Mouse (Mus musculus) right cerebral cortex, postnatal 10 days (tissue): ENCODE results near the gene Snhg11.
A peak's percentile ranks its signal among the peaks of the same experiment; 100 is the strongest.

Source experiments
- DNase-seq, 2 experiments: peaks; one replicate each; pipeline ENCODE4 v3.0.0; 2021; ENCODE audit warnings: low spot score in 2 of 2

Gene Snhg11

DNA sequence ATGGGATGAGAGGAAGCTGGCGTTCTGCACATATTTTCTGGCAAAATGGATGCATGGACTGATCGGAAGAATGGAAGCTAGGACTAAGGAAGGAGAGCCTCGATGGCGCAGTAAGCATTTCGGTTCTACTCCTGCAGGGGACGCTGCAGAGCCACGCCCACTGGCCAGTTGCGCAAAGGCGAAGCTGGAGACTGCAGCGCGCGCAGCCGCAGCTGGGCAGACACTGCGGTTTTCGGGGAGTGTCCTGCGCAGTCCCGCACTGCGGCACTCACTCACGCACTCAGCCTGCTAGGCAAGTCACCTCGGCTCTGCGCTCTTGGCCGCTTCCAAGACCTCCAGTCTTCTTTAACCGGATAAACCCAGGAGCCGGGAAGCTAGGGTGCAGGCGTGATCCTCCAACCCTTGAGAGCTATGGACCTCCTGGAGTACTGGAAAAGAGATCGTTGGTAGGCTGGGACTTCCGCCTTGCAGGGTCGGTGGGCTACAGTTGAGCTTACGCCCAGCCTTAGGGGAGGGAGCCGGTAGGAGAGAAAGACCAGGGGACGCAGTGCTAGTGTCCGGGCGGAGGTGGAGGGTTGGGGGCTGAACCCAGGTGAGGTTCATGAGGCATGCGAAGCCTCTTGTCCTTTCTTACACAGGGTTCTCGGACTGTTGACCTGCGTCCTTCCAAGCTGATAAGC lies at the start of gene Snhg11:
Gene Snhg11 (plus strand): TSS at position 196 of the 680 bp plus-strand sequence.
- DNase-seq = peak; percentile 93 to 94

DNA sequence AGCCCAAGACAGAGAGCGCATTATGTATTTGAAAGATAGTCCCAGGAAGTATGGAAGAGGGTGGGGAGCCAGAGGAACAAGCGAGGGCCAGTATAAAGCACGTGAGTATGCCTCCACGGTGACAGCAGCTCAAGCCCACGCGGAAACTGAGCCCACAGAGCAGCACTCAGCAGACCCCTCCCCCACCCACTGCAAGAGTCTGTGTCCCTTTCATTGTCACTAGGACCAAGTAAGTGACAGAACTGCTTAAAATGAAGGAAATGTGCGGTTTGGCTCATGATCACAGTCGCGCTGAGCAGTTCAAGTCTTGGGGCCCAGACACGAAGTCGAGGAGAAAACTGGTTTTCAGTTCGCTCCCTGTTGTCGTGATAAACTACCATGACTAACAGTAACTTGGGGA lies 41.1 kb upstream of the Snhg11 start:
- no peak for DNase-seq

DNA sequence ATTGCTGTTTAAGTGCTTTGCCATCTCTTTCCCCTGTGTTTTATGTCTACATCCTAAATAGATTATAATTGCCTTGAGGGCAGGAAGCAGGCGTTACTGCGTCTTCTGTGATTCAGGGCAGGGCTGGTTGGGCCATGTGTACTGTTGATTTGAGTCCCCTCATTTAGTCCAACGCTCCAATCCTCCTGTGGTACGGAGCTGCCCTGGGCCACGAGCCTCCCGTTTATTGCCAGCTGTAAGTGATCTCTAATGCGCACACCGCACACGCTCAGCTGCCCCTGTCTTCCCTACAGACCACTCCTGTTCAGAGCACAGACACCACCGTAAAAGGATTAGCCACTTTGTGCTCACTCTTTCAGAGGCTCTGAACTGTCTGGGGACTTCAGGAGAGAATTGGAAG lies 37.7 kb upstream of the Snhg11 start:
- no peak for DNase-seq

DNA sequence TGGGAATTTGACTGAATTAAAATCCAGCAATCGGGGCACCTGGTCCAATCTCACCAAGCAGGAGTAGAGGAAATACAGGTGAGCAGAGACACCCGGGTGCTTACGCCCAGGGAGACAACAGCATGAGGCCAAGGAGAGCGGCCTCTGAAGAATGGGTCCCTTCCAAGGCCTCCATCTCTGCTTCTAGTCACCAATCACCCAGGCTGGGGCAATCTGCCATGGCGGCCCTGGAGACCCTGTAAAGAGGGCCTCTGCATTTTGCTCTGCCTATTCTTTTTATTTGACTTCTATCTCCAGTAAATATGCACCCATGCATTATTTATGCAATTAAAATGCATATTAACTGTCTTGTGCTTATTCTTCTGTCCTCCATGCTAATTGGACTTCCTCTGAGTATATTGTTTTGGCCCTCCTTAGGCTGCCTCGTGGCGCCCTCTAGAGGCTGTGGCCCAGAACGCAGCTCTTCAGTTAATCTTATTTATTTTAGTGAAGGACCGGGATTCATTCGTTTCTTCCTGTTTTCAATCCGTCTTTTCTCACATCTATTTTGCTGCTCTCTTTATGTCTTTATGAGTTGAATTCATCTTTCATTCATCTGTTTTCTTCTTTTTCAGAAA lies 35.4 kb upstream of the Snhg11 start:
- peak; percentile 47 to 82 for DNase-seq

DNA sequence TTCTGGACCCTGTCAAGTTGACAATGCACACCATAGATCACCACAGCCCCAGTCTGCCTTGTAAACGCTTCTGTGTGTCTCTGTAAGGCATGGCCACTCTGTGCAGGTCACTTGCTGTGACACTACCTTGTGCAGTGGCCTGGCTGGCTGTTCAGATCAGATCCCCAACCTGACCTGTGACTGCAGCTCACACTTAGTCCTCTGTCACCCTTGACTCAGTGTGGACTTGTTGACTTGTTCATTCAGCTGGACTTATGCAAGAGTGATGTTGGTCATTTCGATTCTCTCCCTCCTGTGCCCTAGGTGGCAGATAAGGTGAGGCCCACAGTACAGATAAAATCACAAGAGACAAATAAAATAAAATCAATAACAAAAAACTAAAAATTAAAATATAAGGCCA lies 34.1 kb upstream of the Snhg11 start:
- DNase-seq = no peak

DNA sequence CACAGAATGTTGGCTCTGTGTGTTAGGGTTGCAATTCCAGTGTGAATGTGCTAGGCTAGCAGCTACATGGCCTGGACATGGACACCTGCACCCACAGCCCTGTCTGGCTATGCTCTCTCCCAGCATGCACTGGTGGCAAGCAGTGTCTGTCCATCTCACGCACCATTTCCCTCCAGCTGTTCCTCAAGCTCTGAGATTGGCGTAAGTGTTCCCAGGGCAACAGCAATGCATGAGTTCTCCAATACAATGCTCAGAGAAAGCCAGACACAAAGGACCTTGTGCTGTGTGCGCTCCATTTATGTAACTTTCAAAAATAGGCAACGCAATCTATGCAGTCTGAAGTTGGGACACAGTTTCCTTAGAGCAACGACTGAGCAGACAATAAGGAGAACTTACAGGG lies 31.9 kb upstream of the Snhg11 start:
- DNase-seq = no peak

DNA sequence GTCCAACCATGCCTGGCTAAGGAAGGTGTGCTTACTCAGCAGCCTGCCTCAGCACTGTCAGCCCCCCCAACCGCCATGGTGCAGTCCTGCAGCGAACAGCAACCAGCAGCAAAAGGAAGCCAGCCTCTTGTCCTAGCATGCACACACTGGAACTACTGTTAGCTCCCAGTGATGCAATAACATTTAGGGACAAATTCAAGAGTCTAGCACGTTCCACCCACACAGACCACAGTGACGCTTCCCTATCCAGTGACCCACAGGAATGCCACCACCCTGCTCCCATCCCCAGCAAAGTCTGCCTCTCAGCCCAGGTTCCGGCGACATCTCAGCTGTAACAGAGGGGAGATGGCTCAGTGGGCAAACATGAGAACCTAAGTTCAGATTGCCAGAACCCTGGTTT lies 29.0 kb upstream of the Snhg11 start:
- DNase-seq = no peak

DNA sequence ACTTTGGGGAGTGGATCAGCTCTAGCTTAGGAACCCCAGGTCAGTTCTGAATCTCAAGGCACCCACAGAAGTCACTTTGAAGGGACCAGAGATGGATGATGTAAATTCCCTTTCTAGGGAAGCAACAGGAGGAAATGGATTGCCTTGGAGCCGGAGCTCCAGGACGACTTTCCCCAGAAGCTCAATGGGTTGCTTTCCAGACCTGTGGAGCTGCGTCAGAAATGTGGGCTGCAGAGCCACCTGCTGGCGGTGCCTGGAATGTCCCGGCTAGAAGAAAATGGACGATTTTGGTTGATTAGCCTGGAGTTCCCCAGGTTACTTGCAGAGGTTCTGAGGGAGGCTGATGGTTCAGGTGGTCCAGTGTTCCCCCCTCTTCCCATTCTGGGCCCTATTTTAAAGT lies 27.6 kb upstream of the Snhg11 start:
- DNase-seq = peak; percentile 69 to 80

DNA sequence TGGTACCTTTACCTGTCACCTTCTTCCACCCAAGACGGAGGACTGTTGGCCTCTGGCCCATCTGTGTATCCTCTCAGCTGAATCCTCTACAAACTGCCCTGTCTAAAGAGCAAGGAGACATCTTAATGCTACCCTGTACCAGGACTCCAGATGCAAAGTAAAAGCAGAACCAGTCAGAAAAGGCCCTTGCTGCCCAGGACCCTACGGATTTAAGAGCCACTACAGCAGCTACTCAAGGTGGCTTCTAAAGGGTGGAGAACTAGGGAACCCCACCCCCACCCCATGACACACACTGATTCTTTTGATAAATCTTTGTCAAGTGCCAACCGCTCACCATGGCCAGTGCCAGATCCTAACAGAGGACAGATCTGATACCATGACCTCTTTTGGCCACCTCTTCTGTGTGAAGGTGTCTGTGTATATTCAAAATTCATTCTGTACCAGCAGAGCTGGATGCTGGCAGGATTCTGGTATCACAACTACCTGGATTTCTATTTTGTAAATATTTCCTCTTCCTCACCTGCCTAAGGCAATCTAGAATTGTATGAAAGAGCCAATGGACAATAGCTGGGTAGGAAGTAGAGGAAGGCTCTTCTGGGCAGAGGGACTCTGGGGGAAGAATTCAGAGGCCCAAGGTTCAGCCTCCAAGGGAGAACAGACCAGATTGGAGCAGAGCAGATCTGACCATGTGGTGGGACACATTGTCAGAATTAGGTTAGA lies 22.5 kb upstream of the Snhg11 start:
- DNase-seq = no peak

DNA sequence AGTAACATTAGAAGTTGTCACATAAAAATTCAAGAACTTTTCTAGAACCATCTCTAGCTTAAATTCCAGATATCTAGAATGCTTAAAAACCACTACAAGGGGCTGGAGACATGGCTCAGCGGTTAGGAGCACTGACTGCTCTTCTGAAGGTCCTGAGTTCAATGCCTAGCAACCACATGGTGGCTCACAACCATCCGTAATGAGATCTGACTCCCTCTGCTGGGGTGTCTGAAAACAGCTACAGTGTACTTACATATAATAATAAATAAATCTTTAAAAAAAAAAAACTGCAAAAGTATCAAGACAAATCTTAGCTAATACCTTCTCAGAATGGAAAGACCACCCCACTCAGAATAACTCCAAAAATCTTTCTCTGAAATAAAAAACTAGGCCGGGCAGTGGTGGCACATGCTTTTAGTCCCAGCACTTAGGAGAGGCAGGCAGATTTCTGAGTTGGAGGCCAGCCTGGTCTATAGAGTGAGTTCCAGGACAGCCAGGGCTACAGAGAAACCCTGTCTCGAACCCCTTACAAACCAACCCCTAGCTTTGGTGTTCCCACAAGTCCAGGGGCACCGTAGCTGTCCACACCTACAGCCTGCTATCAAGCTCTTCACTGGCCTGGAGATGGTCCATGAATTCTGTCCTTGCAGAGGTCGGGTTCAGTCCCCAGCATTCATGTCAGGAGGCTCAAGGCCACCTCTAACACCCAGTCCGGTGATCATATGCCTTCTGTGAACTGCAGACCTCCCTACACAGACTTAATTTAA lies 20.9 kb upstream of the Snhg11 start:
- DNase-seq = no peak

DNA sequence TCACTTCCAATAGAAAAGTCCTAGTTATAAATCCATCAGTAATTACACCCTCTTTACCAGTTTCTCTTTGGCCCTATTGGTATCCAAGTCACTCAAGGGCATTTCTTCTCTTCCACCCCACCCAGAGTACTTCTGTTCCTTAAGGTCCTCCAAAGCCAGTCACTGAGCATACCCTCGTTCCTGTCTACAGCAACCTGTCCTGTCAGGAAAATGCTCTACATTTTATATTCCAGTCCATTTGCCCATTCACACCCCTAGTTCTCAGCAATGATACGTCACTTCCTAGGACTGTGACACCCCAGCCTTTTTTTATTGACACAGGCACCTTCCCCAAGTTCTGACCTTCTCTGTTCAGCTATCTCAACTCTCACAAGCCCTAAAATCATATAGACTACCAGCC lies 20.2 kb upstream of the Snhg11 start:
- DNase-seq = no peak

DNA sequence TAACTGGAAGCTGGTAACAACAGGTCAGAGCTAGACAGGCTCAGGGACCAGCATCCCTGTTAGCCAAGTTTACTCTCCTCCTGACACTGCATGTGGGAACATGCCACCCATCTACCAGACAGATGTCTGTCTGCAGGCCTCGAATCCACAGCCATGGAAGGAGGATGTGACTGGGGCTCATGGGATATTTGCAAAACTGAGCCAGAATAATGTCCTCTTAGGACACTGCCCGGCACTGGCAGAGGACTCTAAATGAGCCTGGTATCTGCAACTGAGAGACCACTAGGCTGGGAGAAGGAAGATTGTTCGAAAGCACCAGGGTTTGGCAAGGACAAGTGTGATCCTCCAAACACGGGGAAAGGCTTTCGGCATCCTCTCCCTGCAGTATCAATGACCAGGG lies 19.3 kb upstream of the Snhg11 start:
- DNase-seq = no peak

DNA sequence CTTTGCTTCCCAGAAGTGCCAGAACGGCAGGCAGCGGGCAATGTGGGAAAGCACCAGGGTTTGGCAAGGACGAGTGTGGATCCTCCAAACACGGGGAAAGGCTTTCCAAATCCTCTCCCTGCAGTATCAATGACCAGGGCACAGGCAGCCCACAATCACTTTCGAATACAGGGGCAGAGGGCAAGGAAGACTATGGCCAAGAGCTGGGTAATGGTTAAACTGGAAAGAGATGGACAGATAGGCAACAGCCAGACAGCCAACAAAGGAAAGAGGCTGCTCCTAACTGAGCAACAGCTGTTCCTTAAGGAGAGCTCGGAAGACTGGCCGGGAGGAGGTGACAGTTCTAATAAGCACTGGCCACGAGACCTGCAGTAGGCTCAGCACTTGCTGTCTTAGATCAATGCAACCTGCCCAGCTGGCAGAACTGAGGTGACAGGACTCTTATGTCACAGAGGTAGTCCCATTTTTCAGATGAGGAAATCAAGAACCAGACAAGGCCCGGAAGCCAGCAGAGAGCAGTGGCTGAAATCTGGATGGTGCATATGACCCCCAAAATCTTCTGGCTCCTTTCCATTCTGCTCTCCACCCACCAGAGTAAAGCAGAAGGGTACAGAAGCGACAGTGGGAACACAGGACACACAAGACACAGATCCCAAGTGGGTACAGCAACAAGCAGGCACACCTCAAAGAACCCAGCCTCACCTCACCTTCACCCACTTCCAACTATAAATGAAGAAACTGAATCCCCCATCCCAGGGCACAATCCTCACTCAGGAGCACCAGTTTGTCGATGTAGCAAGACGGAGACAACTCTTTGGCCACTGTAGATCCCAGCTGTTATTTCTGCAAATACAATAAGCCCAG lies 15.4 kb upstream of the Snhg11 start:
- no peak for DNase-seq

DNA sequence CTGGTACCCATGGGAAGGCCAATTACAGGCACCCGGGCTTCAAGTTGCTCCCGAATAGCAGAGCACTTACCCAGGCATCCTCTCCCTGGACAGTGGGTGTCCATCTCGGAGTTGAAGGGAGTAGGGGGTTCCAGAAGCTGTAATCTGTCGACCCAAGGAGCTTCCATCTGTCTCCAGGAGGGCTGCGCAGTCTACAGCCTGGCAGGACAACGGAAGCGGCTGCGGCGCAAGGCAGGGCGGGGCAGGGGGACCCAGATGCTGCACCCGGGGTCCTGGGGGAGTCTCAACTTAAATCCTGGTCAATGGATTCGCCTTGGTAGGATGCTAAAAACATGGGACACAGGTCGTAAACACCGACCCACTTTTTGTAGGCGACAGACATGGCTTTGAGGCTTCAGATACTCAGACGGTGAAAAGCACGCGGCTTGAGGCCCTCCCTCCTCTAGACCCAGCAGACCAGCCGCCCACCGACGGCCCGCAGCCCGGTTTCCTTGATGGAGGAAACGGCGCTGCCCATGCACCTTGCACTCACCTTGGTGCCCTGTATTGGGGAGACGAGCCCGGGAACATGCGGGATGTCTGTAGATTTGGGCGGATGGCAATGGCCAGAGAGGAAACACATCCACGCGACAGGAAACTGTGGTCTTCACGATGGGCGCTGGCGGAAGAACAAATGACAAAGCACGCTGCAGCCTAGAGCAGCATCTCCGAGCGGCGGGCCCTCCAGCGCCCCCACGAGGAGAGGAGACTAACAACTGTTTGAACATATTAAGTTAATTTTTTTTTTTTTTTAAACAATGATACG lies 14.4 kb upstream of the Snhg11 start:
- peak; percentile 94 for DNase-seq

DNA sequence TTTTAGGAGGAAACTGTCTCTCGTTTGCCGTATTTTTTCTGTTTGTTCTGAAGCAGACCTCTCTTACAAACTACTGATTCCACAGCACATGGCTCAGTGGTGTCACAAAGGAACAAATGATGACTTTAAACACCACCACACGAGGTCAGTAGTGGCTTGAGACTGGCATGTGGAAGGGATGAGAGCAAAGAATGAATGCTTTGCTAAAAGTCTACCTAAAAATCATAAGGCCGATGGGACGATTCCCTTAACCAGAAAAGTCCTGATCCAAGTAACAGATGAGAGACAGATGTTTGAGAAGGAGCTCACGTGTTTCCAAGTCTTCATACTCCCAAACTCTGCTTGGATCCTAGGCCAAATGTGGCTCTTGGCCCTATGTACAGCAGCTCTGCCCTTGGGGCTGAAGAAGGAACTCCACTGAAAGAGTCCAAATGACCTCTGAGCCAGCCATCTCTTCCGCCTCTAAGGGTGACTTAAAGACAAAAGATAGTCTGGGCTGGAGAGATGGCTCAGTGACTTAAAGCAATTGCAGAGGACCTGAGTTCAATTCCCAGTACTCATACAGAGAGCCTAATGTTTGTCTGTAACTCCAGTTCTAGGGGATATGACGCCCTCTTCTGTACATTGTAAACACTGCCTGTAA lies 13.6 kb upstream of the Snhg11 start:
- DNase-seq = peak in 1 of 2 experiments; percentile 43

DNA sequence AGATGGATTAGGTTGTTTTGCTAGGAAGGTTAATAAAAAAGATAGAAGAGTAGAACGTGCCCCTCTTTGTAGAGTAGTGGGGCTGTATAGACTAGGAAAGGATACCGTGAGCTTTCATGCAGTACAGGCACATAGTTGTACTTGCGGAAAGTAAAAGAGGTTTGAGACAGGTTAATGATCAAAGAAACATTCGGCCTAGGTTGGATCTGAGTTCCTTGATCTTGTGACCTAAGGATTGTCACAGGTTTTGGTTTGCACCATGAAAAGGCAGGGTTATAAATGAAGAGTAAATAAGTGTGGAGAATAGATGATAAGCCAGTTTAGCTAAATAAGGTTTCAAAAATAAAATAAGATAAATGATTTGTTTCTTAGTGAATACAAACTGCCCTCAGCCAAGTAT lies 11.3 kb upstream of the Snhg11 start:
- DNase-seq = no peak

DNA sequence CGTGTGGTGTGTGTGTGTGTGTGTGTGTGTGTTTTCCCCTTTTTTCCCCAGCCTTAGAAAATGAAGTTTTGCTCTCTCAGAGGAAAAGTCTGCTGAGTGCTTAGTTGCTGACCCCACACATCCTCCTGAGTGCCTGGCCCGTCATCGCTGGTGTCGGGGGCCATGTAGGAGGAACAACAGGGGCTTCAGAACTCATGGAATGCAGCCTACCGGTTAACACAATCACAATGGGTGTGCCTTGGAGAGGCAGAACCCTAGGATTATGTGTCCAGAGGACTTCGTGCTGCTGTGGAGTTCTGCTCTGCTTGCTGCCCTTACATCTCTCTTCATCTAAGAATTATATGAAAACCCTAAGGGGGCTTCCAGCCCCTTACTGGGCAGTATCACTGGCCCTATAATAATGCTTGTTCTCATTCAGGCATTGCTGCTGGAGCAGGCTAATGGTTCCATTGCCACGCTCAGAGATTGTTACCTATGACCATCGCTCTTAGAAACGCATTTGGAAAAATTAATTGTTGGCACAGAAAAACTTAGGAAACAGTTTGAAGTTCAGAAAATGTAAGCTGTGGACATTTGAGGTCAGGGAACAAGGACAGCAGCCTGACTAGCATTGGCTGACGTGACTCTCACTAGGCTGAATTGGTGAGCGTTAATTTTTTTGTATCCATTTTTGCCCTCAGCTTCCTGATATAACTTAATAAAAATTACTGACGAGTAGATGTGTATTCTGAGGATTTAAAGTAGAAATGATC lies 10.2 kb upstream of the Snhg11 start:
- no peak for DNase-seq

DNA sequence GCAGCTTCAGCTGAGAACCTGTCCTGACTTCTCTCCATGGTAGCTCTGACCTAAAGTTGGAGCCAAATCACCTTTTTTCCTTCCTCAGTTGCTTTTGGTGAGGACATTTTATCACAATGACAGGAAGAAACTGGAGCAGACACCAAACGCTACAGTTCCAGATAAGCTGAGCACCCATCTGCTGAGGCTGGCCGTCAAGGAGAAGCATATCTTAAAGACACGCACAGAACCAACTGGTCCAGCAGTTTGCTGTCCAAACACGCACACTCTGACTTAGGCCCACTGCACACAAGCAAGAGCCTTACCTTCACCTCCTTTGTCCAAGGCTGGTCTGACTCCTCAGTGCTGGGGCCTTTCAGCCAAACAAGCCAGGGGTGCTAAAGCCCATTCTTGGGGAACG lies 7.8 kb upstream of the Snhg11 start:
- no peak for DNase-seq

DNA sequence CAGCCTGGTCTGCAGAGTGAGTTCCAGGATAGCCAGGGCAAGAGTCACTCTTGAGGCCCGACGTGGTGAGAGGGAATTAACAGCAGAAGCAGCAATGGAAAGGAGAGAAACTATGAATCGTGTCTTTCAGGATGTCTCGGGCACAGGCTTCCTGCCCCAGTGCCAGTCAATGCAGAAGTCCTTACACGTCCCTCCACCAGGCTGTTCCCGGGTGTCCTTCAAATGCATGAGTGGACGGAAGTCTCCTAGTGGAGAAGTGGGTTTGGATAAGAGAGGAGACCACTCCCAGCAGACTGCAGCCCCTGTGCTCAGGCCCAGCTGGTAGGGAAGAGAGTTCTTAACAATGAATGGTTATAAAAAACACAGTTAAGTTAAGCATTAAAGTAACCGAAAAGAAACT lies 7.1 kb upstream of the Snhg11 start:
- no peak for DNase-seq
